Mouse (Mus musculus) urinary bladder, postnatal 14 days (tissue): ENCODE measurements around the gene Man1c1.

ENCODE experiments used
- DNase-seq: peaks from one replicate; pipeline ENCODE4 v3.0.0; 2021; ENCODE audit warnings: low spot score

Gene Man1c1

DNA sequence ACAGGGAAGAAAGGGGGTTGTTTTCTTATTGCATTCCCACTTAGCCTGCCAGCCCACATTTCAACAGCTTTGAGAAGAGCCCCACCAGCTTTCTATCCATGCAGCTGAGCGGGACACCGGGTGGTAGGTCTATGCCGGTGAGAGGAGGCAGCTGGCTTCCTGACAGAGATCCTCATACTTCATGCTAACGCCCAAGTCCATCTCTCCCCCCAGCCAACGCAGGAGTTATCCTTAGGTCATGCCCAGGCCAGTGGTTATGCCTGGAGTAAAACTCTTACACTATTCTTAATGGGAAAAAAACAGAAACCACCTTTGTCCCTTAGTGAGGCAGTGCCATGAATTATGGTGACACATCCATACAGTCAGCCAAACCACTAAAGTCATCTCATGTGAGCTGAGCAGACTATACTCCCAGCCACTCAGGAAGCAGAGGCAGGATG is 66.0 kb downstream of the Man1c1 start:
- no peak for DNase-seq

DNA sequence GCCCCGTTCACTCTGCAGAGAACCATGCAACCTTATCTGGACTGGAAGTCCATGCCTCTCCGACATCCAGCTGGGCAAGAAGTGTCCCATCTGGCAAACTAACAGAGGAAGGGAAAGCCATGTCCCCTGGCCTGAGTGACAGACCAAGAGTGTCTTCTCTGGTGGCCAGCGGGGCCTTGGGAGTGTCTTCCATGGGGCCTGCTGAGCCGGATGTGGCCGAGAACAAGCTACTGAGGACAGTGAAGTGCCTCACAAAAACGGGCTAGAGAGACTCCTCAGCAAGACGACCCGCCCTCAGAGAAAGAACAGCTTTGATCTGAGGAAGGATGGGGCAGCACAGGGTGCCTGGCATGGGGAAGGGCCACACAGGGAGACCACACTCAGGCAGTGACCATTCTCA is 67.7 kb downstream of the Man1c1 start:
- DNase-seq, result no peak

DNA sequence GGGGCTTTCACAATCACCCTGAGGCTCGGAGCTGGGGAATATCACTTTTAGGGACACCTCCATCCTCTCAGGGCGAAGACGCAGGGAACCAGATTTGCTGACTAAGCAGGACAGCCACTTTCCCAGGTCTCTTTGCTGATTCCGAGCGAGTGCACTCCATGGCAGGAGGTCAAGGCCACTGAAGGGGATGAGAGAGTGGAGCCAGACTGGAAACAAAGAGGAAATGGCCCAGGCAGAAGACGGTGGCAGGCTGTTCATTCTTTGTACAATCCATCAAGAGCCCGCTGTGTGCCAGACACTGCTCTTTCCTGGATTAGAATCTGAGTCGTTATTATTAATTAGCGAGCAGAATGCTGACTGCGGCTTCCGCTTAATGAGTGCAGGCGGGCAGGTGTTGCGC is 70.1 kb downstream of the Man1c1 start:
- no peak for DNase-seq

DNA sequence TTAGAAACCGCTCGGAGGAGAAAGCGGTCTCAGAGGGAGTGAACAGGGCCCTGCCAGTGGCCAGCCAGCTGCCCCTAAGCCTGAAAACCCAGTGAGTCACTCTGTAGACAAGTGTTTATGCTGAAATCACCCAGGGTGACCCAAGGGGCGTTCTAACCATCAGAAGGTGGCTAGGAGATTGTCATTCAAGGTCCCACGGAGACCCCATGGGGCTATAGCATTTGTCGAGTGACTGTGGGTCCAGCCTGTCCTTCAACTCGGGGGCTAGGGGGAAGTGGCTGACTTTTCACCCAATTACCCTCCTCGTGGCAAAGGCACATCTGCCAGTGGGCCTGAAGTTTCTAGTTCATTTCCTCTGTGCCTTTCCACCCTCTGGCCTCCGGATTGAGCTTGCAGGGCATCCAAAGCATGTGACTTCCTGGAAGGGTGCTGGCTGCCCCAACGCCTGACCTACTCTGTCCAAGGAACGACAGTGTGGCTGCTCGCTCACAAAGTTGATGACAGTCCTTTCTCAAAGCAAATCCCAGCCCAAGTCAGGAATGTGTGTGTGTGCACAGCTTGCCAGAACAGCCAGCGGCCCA is 71.9 kb downstream of the Man1c1 start:
- peak; percentile 74 for DNase-seq

DNA sequence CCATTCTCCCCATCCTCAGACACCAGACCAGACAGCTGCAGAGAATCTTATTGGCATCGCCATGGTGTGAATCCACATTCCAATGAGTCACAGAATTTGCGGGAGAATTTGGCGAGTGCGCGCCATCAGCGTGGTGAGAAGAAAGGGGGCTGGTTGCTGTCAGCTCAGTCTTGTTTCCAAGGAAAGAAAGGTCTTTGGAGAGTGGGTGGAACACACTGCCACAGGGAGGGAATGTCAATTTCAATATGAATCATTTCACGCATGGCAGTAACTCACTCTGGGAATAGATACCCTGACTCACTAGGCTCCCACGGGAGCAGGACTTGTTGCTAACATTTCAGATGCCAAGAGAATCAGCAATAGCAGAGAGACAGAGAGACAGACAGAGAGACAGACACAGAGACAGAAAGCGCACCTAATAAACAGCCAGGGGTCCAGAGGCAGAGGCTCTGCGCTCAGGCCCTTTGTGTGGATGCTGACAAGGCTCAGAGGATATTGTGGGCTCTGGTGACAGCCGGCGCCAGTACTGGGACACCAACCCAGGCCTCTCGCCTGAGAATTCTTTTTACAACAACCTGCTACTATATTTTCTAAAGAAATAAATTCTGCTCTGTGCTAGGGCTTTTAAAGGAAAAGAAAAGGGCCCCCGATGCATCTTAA is 72.5 kb downstream of the Man1c1 start:
- no peak for DNase-seq

DNA sequence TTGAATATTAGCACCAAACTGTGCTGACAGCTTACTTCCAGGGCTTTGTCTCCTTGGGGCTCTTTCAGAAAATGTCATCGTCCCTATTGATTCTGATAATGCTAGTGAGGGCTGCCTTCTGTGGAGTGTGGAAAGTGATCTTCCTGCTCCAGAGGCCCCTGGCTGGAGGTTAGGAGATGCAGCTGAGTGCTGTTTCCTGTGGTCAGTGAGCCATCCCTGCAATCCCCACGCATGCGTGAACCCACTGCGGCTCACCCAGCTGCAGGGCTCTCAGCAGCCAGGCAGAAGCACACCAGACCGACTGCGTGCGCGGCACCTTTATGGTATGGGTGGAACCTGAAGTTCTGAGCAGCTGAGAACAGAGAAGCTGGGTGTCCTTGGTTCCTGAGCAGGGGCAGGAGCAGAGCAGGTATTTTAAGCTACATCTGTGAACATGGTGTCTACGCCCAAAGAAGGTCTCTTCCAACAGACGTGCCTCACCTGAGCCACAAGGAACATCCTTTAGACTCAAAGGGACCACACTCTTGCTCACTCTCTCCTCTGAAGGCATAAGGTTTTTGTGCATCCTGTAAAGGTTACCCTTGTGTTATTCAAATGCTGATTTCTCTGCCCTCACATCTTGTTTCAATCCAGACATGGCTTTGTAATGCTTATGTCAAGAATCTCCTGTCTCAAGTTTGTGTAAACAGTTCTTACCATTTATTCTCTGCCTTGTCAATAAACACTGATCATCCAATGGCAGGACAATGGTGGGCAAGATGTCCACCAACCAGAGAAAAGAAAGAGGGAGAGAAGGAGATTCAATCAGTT is 75.3 kb downstream of the Man1c1 start:
- DNase-seq, result no peak

DNA sequence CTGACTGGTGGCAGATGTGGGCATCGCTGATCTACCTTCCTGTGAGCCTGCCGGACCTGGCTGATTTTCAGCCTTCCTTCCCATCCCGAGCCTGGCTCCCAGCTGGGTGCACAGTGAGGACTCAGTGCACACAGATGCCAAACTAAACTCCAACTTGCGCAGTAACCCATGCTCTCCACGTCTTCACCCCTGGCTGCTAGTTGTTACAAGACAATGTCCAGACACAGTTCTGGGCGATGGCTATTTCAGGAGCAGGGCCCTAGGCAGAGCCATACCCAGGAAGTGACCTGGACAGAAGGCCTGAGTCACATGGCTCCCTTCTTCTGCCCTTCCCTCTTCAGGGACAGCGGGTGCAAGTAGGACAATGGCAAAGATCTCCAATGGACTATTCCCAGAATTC is 76.0 kb downstream of the Man1c1 start:
- DNase-seq, result no peak

DNA sequence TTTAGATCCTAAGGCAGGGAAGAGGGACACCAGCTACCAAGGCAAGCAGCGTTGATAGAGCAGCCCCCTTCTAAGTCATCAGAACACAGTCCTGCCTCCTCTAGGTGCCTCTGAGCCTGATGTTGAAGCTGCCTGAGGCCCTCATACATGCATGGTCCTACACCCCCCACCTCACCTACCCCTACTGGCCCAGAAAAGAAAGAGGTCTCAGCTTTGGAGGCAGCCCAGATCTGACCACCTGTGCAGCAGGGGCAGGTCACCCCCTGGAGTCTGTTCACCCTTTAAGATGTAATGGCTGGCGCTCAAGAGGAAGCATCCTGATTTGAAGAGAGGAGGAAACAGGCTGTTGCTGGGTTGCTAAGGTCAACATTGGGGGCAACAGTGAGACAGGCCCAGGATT is 77.2 kb downstream of the Man1c1 start:
- DNase-seq, result no peak

DNA sequence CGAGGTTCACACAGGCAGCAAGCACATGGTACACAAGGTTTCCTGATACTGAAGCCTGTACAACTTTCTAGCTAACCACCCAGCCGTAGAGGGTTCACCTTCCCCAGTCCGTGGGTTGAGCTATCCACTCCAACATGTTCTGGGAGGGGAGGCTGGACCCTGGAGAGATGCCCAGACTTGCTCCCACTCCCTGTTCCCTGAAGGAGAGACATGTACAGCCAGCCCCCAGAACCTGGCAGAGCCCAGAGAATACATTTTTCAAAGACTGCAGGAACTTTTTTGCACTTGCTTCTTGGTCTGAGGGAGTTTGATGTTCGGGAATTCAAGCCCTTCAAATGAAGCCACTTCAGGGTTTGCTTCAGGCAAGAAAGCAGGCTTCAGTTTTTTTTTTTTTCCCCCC is 77.7 kb downstream of the Man1c1 start:
- DNase-seq, result peak; percentile 46

DNA sequence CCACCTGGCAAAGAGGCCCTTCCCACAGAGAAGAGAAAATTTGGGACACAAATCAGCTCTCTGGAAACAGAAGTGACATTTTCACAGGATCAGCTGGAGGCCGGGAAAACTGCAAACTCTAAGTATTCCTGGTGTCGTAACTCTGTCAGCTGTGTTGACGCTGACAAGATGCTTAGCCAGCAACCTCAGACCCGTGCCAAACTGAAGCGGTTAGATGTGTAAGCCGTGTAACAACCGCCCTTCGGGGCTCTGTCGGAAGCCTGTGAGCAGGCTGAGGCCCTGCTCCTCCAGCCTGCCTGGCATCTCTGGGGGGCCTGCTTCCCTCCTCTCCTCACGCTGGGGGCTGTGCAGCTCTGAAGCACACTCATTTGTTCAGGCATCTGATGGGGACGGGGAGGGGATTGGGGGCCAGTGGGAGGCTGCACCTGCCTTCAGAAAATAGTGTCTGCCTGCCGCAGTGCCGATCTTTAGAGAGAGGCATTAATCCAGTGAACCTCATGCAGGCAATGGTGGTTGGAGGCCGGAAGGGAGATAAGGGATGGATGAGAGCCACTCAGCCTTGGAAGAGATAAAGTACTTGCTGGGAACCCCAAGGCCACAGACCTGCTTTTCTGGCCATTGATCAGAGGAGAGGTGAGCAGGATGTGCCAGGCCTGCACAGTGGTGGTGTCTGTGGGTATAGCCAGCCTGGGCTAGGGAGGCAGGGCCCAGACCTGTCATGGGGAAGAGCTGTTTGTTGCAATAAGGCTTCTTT is 79.8 kb downstream of the Man1c1 start:
- DNase-seq, result peak; percentile 65

DNA sequence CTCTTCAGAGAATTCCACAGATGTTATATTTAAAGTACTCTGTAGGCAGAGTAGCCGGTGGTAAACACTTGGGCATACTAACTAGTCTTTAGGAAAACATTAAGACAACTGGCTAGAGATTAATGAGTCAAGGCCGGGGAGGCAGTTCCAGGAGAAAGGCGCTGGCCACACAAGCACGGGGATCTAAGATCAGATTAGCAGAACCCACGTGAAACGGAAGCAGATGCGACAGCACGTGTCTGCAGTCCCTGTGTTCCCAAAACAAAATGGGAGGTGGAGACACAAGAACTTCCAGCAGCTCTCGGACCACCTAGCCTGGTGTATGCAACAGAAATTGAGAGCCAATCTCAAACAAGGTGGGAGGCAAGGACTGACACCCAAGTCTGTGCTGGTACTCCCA is 82.4 kb downstream of the Man1c1 start:
- no peak for DNase-seq

DNA sequence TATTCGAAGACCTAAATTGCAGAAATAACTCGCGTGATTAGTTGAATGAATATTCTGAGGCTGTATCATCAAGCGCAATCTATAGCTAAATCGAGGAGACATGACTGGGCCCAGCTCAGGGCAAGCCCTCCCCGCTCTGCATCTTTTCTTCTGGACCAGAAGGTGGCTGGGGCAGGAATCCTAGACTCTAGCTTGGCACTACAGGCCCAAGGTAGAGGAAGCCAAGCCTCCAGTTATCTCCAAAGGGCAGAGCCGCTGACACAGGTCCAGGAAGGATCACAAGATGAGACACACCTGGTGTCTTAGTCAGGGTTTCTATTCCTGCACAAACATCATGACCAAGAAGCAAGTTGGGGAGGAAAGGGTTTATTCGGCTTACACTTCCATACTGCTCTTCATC is 83.8 kb downstream of the Man1c1 start:
- DNase-seq, result no peak

DNA sequence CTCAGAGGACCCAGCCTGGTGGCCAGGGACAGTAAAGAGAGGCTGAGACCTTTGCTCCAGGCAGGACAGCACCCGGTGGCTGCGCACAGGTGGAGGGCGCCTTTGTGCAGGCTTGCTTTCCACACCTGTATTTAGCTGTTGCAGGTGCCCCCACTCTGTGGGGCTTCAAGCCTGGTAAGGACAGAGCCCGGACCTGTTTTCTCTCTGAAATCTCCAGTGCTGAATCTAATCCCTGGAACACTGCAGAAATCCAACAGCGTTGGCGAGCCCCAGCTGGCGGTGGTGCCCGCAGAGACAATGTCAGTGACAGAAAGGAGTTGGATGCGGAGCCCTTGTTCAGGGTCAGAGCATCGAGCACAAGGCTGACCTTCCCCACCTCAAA is 84.6 kb downstream of the Man1c1 start:
- DNase-seq, result no peak

DNA sequence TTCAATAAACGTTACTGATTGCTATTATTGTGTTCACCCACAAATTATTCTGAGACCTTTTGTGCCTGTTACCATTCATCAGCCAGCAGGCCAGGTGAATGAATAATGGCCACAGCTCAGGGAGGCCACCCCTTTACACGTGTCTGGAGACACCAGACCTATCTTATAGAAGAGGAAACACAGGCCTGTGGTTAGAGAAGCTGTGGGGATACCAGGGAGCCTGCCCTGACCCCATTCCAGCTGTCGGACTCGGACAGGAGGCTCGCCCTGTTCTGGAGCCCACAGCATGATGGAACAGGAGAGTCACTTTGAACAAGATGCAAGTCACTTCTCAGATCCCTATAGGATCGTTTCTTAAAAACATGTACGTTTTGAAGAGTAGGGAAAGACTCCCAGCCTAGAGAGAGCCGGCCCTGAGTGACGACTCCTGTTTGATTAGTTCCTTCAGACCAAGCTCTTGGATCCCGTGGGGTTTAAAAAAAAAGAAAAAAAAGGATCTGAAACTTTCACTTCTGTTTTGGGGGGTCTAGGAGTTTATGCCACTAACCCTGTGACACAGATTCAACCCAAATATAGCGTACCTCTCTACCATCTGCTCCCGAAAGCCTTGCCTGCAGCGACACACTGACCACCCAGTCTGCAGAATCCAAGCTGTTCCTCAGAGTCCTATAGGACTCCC is 85.1 kb downstream of the Man1c1 start:
- no peak for DNase-seq

DNA sequence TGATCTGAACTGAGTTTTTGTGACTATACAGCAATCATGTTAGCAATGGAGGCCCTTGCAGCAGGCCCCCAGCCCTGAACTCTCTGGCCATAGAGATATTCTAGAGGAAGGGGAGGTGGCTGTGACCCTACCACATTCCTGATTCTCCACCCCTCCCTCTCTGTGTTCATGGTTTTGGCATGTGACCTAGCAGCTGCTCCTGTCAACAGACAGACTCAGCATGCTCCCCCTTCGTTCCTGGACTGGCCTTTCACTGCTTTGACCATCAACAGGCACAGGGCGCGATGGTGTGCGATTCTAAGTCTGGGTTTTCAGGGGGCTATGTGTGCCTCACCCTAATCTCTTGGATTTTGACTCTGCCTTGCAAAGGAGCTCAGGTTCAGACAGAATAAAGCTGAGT is 86.3 kb downstream of the Man1c1 start:
- DNase-seq, result no peak

DNA sequence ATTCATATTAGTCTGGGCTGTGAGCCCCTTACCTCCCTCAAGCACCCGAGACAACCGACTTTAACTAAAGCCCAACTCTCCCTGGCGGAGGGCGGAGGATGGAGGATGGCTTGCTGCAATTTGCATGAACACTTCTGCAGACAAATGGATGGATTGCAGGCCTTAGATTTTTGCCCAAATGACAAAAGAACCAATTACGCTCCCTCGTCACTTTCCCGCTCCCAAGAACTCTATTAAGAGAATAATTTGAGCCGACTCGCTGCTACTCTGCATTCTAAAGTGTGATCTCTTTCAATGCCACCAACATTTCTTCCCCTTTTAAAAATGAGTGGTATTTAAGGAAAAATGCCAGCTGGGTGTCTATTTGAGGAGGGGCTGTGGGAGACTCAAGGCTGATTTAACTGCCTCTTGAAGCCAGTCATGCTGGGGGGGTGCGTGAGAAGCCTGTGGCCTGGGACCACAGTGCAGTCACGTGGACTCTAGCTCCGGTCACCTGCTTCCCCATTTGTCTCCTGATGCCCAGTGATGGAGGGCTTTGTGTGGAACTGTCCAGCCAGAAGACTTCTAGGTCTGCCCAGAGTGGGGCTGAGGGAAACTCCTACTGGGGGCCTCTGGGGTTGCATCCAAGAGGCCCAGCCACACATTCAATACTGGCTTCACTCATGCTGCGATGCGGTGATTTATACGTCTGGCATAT is 88.0 kb downstream of the Man1c1 start:
- no peak for DNase-seq

DNA sequence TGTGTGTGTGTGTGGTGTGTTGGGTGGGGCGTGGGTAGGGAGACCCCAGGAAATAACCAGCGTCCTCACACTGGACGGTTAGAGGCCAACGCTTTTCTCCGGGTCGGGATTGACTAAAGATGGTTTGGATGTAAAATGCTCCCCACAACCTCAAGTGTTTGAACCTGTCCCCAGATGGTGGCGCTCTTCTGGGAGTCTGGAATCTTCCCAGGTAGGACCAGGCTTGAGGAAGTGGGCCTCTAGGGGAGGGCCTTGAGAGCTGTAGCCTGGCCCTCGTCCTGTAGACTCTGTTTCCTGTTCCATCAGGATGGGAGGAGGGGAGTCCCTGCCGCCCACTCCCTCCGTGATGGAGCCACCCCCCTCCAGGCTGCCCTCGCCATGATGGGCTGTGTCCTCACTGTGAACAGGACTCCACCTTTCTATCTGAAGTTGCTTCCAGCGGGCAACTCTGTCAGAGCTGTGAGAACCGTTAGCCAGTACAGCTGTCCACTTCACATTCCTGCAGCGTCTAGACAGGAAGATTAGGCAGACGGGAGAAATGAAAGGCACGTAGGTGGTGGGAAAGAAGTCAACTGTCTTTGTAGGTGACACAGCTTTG is 91.9 kb downstream of the Man1c1 start:
- DNase-seq, result no peak

DNA sequence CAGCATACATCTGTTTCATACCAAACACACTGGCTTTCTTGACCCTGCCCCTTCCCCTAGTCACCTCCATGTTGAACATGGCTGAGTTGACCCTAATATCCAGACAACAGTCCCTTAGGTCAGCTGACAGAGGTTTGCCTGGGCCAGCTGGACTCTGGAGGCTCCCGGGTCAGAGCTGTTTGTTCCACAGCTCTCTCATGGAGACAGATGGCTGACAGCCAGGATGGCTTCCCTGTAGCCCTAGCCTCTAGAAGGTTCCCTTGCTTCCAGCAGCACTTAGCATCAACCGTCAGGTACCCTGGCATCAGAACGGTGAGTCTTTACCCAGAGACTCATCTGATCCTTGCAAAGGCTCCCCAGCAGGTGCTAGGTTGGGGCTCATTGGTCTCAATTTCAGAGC is 93.5 kb downstream of the Man1c1 start:
- no peak for DNase-seq

DNA sequence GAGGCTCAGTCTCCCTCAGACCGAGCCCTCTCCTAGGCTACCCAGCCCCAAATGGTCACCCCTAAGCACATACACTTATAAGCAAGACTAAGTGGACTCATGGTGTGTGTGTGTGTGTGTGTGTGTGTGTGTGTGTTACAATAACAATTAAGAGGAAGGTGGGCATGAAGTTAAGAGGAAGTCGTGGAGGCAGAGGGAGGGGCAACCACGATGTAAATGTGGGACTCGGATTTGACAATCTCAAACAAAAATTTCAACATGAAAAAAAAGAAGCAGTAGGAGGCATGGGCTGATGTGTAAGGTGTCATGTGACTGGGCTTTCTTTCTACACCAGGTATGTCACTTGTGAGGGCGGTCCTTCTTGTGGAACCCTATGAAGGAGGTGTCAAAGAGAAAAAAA is 96.4 kb downstream of the Man1c1 start:
- no peak for DNase-seq

DNA sequence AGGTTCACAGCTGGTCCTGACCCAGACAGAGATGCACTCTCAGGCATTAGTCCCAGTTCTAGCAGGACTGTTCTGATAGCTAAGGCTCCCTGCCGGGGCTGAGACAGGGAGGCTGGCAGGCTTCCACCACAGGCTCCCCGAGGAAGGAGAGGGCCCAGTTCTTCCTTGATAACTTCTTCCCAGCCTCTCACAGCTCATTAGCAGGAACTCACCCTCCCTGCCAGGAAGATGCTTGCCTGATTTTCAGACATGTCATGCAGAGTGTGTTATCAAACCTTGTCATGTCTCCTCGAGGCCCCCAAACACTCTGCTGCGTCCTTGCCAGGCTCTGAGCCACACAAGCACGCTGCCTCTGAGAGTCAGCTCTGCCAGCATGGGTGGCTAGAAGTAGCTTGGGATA is 98.0 kb downstream of the Man1c1 start:
- peak; percentile 46 for DNase-seq

DNA sequence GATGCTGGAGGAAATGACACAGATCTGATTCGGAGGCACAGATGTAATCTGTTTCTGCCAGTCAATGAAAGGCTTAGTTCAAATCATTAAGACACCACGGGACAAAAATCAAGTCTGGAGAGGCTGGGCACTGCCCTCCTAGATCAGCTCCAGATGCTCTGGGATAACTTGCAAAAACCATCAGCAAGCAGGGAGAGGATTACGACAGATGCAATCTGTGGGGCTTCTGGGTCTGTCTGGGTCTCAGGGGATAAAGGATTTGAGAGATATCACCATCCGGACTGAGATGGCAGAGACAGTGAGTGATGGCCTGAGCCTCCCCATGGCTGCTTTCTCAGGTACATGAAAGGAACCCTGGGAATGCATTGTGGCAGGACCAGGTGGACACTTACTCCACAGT is 99.6 kb downstream of the Man1c1 start:
- no peak for DNase-seq
